Mouse (Mus musculus) B cell, adult 2 months (primary cell): ENCODE data around the gene Mdfi.

ENCODE experiments used
- DNase-seq, 2 experiments: peaks; one replicate each; pipeline ENCODE4 v3.0.0; 2022

Gene Mdfi

GRCm38 (mm10) chr17:47796968-47797367 is 37.5 kb downstream of the Mdfi start:
- DNase-seq = peak; percentile 48 to 49

- DNase-seq = no peak
Observed at GRCm38 (mm10) chr17:47796156-47796816, 38.2 kb downstream of the Mdfi start.

GRCm38 (mm10) chr17:47795446-47795845 is 39.0 kb downstream of the Mdfi start:
- DNase-seq = peak; percentile 79 to 80

GRCm38 (mm10) chr17:47793377-47793776 is 41.1 kb downstream of the Mdfi start:
- DNase-seq = peak; percentile 90 to 91

- DNase-seq = peak; percentile 79 to 81
Observed at GRCm38 (mm10) chr17:47792098-47792863, 42.2 kb downstream of the Mdfi start.

DNA sequence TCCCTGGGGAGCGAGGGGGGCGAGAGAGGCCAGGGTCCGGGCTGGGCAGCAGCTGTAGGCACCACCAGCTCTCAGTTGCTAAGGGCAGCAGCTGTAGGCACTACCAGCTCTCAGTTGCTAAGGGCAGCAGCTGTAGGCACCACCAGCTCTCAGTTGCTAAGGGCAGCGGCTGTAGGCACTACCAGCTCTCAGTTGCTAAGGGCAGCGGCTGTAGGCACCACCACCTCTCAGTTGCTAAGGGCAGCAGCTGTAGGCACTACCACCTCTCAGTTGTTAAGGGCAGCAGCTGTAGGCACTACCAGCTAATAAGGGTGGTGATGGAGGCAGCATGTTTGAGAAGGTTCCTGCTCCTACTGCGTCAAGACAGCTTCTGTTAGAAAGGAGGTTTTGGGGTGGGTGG is 45.5 kb downstream of the Mdfi start:
- DNase-seq = no peak

DNA sequence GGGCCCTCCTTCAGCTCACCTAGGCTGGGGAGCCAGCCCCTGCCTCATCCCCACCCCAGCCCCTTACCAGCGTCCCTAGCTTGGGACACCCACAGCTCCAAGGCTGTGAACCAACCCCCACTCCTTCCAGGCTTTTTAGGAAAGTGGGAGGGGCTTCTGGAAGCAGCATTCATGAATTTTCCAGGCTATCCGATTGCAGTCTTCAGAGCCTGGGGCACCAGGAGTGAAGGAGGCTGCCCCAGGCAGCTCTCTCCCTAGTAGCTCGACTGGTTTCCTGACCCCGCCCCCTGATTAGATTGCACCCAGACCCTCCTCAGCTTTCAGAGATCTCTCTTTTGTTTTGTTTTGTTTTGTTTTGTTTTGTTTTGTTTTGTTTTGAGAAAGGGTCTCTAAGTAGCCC is 46.2 kb downstream of the Mdfi start:
- DNase-seq = no peak

DNA sequence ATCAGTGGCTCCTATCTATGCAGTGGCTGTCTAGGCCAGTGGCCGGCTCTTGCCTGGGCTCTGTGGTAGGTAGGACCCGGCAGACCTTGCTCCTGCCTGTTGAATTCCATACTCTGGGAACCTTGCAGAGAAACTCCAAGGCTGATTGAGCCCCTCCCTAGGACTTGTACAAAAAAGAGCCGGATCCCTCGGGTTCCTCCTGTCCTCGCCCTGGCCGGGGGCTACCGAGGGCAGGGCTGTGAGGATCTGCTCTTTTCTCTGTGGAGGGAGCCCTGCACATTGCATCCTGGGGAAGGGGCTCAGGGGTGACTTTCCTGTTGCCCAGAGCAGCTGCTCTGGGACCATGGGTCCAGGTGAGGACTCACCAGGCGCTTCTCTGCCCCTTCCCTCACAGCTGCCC is 46.9 kb downstream of the Mdfi start:
- DNase-seq = no peak

DNA sequence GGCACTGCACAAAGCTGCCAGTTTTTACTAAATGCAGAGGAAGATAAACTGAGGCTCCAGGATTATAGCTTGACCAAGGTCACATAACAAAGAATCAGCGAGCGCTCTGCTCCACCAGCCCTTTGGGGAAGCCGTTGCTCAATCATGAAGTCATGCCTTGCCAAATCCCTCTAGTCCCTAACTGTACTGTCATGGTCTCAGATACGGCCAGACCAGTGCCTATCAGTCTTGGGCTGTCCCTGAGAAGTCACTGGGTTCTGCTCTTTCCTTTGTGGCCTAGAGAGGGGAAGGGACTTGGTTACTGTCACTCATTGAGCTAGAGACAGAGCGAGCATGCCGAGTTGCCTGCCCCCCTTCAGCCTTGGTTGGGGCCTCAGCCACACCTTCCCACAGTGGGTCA is 50.1 kb downstream of the Mdfi start:
- no peak for DNase-seq

DNA sequence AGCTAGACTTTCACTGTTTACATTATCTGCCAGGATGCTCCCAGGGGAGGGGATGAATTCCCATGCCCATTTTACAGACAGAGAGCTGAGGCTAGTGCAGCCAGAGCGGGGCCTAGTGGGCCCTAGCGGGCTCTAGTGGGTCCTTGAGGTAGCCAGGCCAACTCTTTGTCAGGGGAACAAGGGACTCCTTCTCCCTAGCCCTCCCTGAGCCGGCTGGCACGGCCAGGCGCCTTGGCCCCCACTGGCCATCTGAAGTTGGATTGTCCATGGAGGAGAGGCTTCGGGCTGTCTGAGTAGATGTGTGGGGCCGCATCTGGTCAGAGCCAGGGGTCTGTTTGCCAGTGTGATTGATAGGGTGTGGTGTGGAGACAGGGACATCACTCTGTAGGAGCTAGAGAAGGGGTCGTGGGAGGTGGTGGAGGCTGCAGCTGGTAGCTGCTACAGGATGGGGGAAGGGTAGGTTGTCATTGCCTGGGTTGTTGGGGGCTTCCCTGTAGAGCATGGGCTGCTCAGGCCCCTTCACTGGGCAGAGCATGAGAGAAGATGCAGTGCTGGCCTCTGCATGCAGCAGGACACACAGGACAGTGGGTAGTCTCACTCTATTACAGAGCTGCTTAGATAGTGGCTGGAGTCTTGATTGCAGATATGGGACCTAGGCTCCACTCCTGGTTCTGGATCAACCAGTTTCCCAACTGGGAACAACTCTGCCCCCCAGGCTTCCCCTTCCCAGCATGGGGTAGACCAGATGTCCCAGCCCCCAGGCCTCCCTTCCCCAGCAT is 50.9 kb downstream of the Mdfi start:
- no peak for DNase-seq

DNA sequence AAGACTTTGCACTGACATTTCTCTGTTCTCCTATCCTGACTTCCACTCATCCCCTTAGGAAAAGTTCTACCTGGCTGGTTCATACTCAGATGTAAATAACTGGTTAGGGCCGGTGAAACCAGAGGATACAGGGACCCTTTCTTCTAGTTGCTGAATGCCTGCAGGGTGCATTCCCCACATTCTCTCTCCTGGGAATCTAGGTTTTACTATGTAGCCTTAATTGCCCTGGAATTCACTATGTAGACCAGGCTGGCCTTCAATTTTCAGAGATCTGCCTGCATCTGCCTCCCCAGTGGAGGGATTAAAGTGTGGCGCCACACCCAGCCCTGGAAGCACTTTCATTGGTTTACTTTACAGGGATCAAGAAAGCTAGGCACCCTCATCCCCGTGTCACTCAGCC is 52.0 kb downstream of the Mdfi start:
- DNase-seq = no peak

DNA sequence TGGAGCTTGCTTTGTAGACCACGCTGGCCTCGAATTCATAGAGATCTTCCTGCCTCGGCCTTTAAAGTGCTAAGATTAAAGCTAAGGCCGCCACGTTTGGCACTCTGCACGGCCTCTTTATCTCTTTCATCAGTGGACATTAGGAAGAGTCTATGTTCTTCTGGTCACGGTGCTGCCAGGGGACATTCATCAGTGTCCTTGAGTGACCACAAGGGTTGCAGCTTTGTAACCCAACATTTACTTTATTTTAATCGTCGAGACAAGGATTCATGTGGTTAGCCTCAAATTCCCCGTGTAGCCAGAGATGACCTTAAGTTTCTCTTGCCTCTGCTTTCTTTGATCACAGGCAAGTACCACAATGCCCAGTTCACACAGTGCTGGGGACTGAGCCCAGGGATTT is 54.0 kb downstream of the Mdfi start:
- no peak for DNase-seq

DNA sequence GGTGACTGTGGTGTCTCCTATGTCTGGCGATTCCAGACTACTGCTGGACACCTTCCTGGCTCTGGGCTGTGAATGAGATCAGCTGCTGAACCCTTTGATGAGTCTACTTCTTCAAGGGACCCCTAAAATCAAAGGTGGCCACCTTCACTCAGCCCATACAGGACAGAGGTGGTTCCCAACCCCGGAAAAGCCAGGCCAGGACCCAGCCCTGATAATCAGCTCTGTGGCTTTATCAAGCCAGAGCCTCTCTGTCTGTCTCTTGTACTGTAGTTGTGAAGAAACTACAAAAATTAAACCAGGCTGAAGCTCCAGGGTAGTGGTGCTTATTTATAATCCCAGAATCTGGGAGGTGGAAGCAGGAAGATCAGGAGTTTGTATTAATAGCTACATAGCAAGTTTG is 57.4 kb downstream of the Mdfi start:
- no peak for DNase-seq

GRCm38 (mm10) chr17:47773604-47774003 is 60.9 kb downstream of the Mdfi start:
- no peak for DNase-seq

DNA sequence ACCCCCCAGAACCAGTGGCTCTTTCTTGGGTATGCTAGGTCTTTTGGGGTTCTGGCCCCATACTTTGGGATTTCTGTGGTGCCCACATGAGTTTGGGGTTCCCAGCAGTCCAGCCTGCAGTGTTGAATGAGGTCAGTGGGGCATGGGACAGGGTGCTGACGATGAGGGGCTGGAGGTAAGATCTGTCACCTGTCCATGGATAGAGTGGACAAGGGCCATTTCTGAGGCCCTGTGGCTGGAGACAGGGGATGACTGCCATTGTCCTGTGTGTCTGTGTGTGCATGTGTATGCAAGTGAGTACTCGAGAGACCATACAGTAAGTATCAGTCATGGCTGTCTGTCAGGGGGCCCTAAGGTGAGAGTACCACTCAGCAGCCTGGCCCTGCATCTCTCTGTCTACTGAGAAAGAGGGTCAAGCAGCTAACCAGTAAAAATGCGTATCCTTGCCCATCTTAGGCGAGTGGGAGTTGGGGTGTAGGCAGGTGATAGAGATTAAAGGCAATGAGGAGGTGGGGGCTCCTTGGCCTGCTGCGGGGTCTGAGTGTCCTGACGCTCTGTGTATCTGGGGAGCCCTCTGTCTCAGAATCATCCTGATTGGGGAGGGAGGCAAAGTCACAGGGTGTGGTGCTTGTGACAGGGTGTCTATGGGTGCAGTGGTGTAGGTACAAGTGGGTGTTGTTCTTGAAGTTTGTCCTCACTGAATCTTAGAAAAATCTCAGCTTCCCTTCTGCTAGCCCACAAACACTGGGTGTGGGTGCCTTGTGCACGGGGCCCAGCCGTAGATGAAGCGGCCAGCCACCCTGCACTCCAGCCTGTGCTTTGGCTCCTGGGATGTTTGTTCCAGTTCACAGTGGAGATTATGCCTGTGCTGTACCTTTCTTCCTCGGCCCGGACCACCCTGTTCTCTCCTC is 64.8 kb downstream of the Mdfi start:
- DNase-seq = peak; percentile 37

- DNase-seq = peak; percentile 91 to 94
Observed at GRCm38 (mm10) chr17:47768707-47769276, 65.7 kb downstream of the Mdfi start.

DNA sequence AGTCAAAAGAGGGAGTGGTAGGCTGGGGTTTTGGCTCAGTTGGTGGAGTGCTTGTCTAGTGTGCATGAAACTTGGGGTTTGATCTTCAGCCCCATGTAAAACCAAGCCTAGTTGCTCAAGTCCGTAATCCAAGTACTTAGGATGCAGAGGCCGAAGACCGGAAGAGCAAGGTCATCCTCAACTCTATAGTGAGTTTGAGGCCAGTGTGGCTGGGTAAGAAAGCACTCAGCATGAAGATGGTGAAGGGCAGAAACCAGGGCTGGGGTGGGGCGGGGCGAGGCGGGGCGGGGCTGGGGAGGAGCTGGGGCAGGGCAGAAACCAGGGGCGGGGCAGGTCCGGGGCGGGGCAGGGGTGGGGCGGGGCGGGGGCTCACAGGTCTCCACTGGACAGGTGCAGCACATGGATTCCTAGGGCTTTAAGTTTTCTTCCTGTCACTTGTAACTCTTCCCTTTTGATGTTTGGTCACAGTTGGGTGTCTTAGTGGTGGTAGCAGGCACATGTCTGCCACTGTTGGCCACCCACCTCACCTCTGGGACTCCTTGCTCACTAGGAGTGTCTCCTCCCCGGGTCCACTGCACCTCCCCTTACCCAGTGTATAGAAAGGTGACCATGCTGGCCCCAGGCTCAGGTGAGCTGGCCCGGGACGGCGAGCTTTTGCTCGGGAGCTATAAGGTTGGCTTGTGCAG is 66.9 kb downstream of the Mdfi start:
- DNase-seq = peak; percentile 47 to 54

- DNase-seq = peak; percentile 25 to 27
Observed at GRCm38 (mm10) chr17:47767081-47767455, 67.4 kb downstream of the Mdfi start.

- DNase-seq = peak; percentile 48 to 51
Observed at GRCm38 (mm10) chr17:47766407-47767043, 68.0 kb downstream of the Mdfi start.

DNA sequence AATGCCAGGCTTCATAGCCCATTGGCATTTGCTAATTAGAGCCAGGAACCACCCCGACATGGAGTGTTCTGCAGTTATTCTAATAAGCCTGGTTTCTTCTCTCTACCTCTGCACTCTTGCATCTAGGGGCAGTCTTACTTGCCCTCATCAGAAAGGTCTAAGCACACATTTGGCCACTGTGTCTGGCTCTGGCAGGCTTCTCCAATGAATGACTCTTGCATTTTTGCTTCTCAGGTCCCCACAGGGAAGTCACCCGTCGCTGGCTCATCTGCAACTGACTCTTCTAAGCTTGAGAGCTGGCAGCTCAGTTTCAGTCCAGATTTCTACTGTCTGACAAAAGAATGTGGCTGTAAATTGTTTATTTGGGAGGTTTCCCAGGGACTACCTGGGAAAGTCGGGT is 68.5 kb downstream of the Mdfi start:
- no peak for DNase-seq
